Mouse (Mus musculus): ENCODE measurements around the gene Hnrnph1. TPM values are rescaled to one million over a fixed set of nuclear protein-coding genes. Genes with fewer than 3 reads are reported as not detected.
A peak's percentile ranks its signal among the peaks of the same experiment; 100 is the strongest.

Hnrnph1 gene
- total RNA-seq, 2 experiments from 2014 or later: 703 to 912 TPM

- ATAC-seq (replicated peaks; ENCODE audit: poor library complexity): no peak
Measured at GRCm38 (mm10) chr11:50402481-50402880, 25.7 kb downstream of the Hnrnph1 start.

GRCm38 (mm10) chr11:50403367-50404014 lies 26.7 kb downstream of the Hnrnph1 start:
- no peak for ATAC-seq (replicated peaks; ENCODE audit: poor library complexity)

GRCm38 (mm10) chr11:50407235-50407634 lies 30.4 kb downstream of the Hnrnph1 start:
- ATAC-seq (replicated peaks; ENCODE audit: poor library complexity): no peak

- ATAC-seq (replicated peaks; ENCODE audit: poor library complexity): peak; percentile 96
Measured at GRCm38 (mm10) chr11:50415563-50416241, 38.9 kb downstream of the Hnrnph1 start.

- no peak for ATAC-seq (replicated peaks; ENCODE audit: poor library complexity)
Measured at GRCm38 (mm10) chr11:50417856-50418255, 41.1 kb downstream of the Hnrnph1 start.

- ATAC-seq (replicated peaks; ENCODE audit: poor library complexity): 0 out of 2 replicates have a peak, but pooled peaks have one; percentile 1
Measured at GRCm38 (mm10) chr11:50421461-50421860, 44.7 kb downstream of the Hnrnph1 start.

- peak; percentile 93 for ATAC-seq (replicated peaks; ENCODE audit: poor library complexity)
Measured at GRCm38 (mm10) chr11:50421934-50422780, 45.4 kb downstream of the Hnrnph1 start.

GRCm38 (mm10) chr11:50426056-50426455 lies 49.3 kb downstream of the Hnrnph1 start:
- ATAC-seq (replicated peaks; ENCODE audit: poor library complexity): no peak

- ATAC-seq (replicated peaks; ENCODE audit: poor library complexity): peak; percentile 56
Measured at GRCm38 (mm10) chr11:50430277-50431133, 53.7 kb downstream of the Hnrnph1 start, which contains the start of gene Rufy1. Gene Rufy1 (minus strand): TSS chr11:50431125.

- ATAC-seq (replicated peaks; ENCODE audit: poor library complexity): peak; percentile 48
Measured at GRCm38 (mm10) chr11:50431134-50432068, 54.6 kb downstream of the Hnrnph1 start.

- ATAC-seq (replicated peaks; ENCODE audit: poor library complexity): no peak
Measured at GRCm38 (mm10) chr11:50432069-50432440, 55.3 kb downstream of the Hnrnph1 start.

GRCm38 (mm10) chr11:50432896-50433295 lies 56.1 kb downstream of the Hnrnph1 start:
- ATAC-seq (replicated peaks; ENCODE audit: poor library complexity): no peak

Other genes starting within 250 kb of the Hnrnph1 start
- 38.6 and 41.5 TPM in 2 replicates for gene Tbc1d9b, start 245.6 kb upstream of the Hnrnph1 start, total RNA-seq (2015)
- gene Tbc1d9b, start 245.6 kb upstream of the Hnrnph1 start, total RNA-seq (2017): 78.6 and 91.2 TPM in 2 replicates
- 18.8 and 20.0 TPM in 2 replicates for gene Mrnip, start 202.5 kb upstream of the Hnrnph1 start, total RNA-seq (2015)
- gene Mrnip, start 202.5 kb upstream of the Hnrnph1 start, total RNA-seq (2017): 14.6 and 16.5 TPM in 2 replicates
- gene Sqstm1, start 166.2 kb upstream of the Hnrnph1 start, total RNA-seq (2015): 42.7 and 49.3 TPM in 2 replicates
- gene Sqstm1, start 166.2 kb upstream of the Hnrnph1 start, total RNA-seq (2017): 207 and 220 TPM in 2 replicates
- 17.4 and 18.9 TPM in 2 replicates for gene Mgat4b, start 166.1 kb upstream of the Hnrnph1 start, total RNA-seq (2015)
- 10.8 and 16.2 TPM in 2 replicates for gene Mgat4b, start 166.1 kb upstream of the Hnrnph1 start, total RNA-seq (2017)
- gene Ltc4s, start 138.4 kb upstream of the Hnrnph1 start, total RNA-seq (2015): 0.74 and 1.1 TPM in 2 replicates
- gene Ltc4s, start 138.4 kb upstream of the Hnrnph1 start, total RNA-seq (2017): 1.4 TPM in 1 of 2 replicates, not detected in the other
- 14.2 and 15.9 TPM in 2 replicates for gene Maml1, start 84.7 kb upstream of the Hnrnph1 start, total RNA-seq (2015)
- gene Maml1, start 84.7 kb upstream of the Hnrnph1 start, total RNA-seq (2017): 4.1 and 4.2 TPM in 2 replicates
- 500 and 518 TPM in 2 replicates for gene Canx, start 51.3 kb upstream of the Hnrnph1 start, total RNA-seq (2015)
- 1,173 and 1,480 TPM in 2 replicates for gene Canx, start 51.3 kb upstream of the Hnrnph1 start, total RNA-seq (2017)
- not detected in 2 replicates for gene Cby3, start 22.5 kb upstream of the Hnrnph1 start, total RNA-seq (2015)
- gene Cby3, start 22.5 kb upstream of the Hnrnph1 start, total RNA-seq (2017): 0.29 TPM in 1 of 2 replicates, not detected in the other
- gene Rufy1, start 54.1 kb downstream of the Hnrnph1 start, total RNA-seq (2015): 29.5 and 38.1 TPM in 2 replicates
- gene Rufy1, start 54.1 kb downstream of the Hnrnph1 start, total RNA-seq (2017): 42.5 and 48.5 TPM in 2 replicates
- 0.17 TPM in 1 of 2 replicates, not detected in the other for gene Adamts2, start 225.1 kb downstream of the Hnrnph1 start, total RNA-seq (2015)
- gene Adamts2, start 225.1 kb downstream of the Hnrnph1 start, total RNA-seq (2017): not detected in 2 replicates